Mouse (Mus musculus) mouse trophoblast stem cell (cell line): ENCODE data around the gene Gmds.

ENCODE experiments used
- in situ Hi-C, 2 experiments: fragments of 300-500 bp; cut with MseI, MboI; formaldehyde crosslinking; loops; 2 replicates in 1 of 2; 3 replicates in 1 of 2; pipeline ENCODE4 v1.15.1; 2025

Gene Gmds

DNA sequence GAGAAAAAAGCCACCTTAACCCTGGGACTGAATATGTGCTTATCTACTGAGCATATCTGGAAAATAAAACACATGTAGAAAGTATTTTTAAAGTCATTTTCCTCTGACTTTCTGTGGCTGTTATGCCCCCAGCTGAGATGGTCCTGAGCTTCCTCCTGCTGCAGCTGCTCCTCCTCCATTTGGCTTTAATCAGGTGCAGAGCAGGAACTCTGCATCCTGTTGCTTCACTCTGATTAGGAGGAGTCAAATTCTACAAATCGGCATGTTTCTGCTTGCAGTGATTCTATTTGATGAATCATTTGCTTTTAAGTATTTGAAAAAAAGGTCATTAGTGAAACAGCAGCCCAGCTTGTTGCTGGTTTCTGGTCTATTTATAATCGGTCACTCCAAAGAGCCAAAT is 177.0 kb downstream of the Gmds start:
- in situ Hi-C loops: no loop called here

DNA sequence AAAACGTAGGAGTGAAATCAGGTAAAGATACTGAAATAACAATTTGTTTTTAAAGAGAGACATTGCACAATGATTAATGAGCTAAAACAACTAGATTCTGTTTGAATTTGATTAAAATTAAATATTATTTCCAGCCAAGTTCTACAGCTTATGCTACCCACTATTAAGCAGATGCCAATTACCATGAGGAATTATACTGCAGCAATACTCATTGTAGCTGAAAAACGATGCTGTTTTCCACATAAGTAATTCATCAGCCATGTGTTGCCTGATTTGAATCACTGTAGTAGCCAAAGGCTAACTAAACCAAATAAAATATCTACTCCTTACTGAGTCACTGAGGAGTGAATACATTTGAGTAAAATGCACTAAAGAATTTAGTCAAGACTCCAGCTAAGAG is 180.3 kb downstream of the Gmds start:
- in situ Hi-C loops: no loop called here

DNA sequence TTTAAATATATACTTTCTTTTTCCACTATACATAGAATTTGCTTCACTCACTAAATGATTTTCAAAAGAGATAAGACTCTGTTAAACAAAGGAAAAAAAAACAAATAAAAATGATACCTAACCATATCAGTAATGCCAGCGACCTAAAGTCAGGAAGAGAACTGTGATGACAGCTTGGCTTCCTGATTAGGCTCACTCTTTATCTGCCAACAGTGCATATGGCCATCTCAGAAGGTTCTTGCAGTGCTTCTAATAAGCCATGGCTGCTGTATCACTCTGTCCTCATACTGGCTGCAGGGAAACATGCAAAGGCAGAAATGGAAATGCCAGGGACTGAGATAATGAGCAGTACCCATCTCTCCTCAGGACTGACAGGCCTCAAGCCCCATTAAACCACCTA is 192.6 kb downstream of the Gmds start:
- in situ Hi-C loops: no loop called here

DNA sequence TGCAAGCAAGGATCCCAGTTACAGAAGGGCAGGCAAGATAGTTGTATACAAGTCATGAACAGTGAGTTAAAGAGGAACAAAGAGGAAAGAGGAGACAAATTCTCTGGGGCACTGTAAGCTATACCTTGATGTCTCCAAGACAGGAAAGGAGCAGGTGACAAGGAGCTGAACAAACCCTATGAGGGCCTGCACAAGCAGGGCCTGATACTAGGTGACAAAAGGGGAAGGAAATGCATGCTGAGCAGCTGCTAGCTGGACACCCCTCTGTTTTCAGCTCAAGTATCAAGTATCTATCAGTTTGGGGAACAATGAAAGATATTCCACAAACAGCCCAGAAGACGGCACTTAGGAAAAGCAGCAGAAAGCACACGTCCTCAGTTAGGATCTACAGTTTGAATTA is 193.4 kb downstream of the Gmds start:
- in situ Hi-C loops: no loop called here

DNA sequence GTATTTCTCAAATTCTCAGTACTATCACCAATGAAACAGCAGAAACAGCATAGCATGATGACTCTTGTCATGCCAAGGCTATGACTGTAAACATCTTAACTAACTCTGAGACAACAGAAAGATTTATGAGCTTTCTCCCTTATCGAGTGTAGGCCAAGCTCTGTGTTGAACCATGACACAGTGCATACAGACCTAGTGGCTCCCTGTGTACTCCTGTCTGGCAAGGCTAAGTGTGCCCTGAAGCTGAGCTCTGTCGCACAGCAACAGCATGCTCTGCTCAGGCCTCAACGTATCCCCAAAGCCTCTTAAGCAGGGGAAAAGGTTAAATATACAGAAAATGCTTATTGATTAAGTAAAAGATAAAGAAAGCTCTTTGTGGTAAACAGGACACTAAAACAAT is 194.9 kb downstream of the Gmds start:
- in situ Hi-C loops: no loop called here

DNA sequence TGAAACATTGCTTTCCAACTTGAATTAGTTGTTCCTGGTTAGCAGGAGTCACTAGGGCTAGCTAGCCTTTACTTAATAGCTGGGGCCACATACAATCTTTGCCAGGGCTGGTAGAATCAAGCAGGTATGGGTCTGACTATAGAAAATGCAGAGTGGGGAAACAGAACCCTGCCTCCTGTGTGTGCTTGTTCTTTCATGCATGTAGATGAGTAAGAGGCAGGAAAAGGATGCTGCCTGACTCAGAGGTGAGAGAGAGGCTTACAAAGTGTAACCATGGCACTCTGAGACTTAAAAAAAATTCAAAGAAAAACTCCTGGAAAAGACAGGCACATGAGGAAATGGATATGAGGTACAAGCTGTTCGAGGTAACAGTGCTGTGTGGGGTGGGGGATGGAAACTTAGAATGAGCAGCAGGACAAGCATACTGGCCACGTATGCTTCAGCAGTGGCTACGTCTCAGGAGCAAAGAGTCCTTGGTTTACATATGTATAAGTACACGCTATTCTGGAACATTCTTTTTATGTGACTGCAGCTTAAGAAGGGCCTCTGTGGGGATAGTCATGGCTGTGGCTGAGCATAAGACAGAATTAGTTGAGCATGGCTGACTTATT is 203.8 kb downstream of the Gmds start:
- in situ Hi-C loops: no loop called here

DNA sequence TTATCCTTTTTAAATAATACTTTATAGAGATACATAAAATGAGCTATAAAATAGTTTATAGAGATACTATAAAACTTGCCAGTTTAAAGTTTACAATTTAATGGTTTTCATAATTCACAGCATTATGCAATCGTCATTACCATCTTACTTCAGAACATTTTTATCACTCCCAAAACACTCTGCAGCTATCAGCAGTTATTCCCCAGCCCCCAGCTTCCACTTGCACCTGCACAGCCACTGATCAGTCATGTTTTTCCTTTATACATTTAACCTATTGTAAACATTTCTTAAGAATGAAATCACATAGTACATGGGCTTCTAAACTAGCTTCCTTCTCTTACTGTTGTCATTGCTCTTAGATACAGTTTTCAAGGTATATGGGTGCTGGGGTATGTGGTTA is 208.6 kb downstream of the Gmds start:
- in situ Hi-C loops: no loop called here

DNA sequence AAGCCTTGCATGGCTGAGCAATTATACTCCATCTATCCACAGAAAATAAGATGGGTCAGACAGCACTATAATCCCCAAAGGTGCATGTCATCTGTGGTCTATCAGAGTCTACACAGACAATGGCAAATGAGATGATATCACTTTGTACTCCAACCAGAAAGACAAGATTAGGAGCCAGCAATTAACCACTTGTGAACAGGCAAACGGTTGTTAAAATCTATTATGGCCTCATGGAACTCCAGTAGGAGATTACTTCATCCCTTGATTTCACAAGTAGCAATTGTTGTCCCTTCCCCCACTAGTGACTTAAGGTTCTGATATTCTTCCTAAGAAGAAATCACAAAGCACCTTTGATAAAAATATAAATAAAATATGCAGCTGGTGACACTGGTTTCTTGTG is 220.2 kb downstream of the Gmds start:
- in situ Hi-C loops: no loop called here

DNA sequence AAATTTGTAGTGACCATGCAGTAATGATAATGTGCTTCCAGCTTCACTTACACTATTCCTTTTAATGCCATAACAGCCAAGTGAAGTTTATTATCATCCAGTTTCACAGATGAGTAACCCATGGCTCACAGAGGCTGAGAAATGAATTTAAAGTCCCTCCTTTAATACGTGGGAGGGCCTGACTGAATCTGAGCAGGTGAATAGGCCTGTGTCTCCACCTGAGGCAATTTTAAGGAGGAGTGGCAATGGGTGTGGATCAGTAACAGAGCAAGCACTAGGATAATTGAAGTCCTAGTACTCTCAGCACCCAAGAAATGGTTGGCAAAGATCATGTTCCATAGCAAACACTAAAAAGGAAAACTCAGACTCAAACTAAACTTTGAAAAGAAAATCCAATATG is 223.1 kb downstream of the Gmds start:
- in situ Hi-C loops: no loop called here

DNA sequence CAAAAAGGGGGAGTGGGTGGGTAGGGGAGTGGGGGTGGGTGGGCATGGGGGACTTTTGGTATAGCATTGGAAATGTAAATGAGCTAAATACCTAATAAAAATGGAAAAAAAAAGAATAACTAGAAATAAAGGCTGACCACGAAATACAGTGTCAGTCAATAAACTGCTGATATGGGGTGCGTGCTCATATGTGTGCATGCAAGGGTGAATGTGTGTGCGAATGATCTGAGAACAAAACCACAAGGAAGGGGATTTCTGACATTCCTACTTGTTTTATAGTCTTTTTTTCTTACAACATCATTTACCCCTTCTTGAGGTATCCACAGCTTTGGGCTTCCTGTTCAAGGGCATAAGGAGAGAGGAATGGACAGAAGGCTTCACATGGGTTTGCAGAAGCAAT is 224.7 kb downstream of the Gmds start:
- in situ Hi-C loops: no loop called here

DNA sequence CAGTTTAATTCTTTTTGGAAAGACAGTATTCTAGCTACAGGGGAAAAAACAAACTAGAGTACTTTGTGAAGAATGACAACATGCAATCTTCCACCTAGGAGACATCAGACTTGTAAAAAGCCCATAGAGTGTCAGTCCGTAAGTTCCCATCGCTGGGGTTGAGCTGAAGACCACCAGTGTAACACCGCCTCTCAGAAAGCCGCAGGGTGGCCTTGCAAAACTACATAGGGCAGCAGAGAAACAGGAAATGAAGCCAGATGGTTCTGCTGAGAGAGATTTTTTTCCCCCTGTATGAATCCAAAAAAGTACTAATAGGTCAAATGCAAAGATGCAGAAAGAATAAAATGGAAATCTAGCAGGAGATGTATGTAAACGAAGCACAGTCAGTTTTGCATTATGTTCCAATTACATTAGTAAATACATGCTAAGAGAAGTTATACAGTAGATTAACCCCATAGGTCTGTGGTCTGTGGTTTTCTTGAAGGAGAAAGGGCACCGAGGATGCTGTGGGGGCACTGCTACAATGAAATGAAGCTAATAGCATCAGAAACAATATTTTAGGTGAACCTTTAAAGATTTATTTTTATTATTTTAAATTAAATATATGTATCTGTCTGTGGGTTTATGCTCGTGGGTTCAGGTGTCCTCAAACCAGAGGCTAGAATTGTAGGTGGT is 250.1 kb downstream of the Gmds start:
- in situ Hi-C loops: no loop called here

DNA sequence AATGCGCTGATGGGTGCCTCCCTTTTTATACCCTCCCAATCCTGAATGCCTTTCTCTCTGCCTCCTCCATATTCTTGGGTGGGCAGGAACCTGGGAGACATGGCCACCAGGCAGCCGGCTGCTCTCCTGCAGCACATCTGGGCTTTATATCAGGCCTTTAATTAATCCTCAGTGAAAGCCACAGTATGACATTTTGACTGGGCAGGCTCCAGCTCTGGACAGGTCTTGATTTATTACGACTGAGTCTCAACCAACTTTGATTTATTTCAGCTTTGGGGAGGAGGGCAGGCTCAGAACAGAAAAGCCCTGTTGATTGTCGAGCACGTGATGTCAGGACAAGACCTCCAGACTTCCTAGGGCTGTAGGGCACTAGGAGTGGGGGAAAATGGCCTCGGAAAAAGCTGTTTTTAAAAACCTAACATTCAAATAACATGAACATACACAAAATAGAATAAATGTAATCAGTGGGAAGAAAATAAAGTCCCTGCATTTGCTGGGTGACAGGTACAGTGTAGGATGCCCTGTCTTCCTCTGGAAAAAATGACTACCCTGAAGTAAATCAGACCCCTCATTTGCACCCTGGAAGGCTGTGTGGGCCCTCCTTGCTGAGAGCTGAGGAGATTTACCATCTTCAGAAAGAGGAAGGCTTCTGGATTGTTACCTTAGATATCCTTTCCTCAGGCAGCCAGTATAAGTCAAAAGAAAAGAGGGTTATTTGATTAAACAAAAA is 257.9 kb downstream of the Gmds start:
- in situ Hi-C loops: no loop called here

DNA sequence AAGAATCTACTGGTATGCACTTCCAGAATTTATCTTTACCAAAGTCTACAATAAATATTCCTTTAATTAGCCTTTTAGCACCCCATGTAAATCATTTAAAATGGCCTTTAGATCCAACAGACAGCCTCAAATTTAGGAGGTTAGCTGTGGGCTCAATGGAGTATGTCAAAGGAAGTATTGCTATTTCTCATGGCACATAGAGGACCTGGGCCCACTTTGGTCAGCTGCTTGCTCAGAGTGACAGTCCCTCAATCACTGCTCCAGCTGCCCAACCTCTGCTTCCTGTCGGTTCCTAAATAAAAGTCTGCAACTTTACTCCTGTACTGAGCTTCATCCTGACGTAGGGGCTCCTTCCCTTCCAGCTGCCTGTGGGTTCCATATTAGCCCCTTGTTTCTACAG is 264.9 kb downstream of the Gmds start:
- in situ Hi-C loops: no loop called here

DNA sequence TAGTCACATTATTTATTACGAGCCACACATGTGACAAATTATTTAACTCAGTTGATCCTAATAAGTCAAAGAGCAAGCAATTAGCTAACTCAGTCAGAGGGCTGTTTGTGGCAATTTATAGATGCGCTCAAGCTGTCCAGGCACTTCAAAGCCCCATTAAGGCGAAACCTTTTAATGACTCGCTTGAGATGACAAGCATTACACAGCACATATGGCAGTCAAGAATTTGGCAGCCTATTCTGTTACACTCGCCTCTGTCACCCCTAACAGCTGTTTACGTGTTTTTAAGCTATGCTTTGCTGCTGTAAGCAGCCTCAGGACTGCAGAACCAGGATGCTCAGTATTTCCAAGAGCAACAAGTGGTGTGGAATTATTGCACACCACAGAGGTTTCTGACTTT is 283.2 kb downstream of the Gmds start:
- in situ Hi-C loops: no loop called here

DNA sequence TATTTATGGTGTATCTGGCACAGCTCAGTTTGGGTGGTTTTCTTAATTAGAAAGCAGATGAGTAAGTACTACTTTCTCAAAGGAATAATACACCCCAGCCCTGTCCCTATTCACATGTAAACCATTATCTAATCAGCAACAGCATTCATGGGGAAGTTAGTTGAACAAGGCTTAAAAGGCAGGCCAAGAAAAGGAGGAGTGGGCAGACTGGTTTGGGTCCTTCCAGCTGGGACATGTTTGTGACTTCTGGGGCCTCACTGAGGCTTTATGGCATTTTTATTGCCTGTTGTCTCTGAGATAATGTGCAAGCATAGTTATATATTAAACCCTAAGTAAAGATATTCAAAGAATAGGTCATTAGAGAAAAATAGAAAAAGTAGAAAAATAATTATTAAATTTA is 285.0 kb downstream of the Gmds start:
- in situ Hi-C loops: no loop called here

DNA sequence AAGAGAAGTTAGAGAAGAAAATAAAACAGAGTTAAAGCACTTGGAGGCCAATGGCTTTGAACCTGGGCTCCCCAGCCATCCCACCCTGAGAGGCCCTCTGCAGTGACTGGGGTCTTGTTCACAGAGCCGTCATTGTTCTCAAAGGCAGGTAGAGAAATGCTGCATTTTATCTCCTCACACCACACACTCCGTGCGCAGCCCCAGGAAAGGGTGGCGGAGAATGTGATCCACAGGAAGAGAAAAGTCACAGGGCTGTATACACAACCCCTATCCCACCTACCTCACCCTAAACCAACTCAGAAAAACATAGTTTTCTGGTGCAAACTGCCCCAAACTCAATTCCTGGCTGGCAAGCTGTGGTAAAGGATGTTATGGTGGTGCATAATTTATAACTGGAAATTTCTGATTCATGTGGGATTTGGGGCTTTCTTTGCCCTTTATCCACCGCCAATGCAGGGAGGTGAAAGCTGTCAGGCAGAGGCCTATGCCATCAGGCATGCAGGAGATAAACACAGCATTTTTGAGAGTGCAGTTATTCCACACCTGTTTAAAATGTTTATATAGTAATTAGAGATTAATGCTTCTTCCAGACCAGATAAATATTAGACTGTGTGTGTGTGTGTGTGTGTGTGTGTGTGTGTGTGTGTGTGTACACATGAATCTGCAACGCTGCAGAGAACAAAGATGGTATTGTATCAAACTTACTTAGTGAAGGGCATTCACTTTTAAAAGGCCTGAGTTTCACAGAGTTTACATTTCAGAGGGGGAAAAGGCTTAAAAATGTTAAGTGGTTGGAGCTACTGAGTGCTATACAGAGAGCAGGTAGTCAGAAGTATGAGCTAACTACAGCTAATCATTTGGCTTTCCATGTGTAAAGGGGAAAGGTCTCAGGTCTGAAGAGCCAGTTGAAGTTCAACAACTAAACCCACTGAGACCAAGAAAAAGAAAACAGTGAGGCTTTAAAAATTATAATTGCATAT is 290.3 kb downstream of the Gmds start:
- in situ Hi-C loops: no loop called here

DNA sequence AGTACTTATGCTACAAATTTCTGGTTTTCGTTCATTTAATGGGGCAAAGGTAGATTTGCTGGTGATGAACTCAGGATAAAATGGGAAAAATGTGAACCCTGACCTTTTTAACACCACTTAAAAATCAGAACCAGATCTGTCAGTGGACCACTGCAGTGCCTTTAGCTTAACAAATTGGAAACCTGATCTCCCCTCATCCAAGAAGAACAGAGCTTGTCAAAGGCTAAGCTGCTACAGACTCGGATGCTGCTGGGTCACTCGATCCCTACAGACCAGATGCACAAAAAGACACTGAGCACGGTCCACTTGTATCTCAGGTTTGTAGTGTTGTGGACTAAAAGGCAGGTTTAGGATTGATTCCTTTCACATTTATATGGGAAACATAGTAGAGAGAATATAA is 291.6 kb downstream of the Gmds start:
- in situ Hi-C loops: no loop called here

DNA sequence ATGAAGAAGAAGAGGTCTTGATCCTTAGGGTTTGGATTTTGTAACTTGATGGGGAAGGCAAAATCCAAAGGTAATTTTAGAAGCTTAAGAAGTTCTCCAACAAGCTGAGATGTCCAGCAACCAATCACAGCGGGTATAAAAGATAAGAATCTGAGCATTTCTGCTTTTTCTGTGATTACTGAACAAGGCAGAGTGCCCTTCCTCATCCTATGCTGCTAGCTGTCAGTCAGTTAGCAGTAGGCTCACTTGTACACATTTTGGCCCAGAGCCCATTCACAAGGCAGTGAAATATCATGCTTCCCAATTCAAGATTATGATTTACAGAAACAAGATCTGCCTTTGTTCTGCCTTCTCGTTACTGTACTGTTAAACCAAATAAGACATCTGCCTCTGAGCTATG is 295.8 kb downstream of the Gmds start:
- in situ Hi-C loops: no loop called here

DNA sequence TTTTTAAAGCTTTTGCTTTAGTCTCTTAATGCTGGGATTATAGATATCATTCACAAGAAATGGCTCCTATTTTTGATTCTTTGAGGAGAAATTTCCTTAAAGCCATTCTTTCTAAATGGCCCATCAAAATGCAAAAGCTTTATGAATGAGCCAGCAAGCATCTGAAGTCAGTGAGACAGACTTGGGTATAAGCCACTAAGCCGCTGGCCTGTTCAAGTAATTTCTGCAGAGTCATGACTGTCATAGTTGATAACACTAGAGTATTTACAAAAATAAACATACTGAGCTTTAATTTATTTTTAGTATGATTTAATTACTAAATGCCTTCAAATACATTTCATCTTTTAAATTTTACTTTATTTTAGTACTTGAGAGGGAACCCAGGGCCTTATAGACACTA is 297.7 kb downstream of the Gmds start:
- in situ Hi-C loops: no loop called here

DNA sequence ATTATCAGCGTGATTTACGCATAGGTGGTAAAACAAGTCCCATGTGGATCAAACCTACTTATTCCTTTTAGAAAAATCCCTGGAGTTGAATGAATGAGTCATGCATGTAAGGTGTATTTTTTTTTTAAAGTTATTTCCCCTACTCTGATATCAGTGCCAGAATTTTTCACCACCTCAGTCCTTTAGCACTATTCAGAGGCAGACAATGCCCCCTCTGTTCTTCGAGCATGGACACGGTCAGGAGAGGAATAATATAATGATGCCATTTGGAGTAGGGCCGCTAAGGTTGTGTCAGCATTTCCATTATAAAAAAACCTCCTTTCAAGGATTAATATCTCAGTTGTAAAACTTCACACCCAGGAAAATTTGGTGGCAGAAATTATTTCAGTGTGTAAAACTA is 301.6 kb downstream of the Gmds start:
- in situ Hi-C loops: no loop called here

DNA sequence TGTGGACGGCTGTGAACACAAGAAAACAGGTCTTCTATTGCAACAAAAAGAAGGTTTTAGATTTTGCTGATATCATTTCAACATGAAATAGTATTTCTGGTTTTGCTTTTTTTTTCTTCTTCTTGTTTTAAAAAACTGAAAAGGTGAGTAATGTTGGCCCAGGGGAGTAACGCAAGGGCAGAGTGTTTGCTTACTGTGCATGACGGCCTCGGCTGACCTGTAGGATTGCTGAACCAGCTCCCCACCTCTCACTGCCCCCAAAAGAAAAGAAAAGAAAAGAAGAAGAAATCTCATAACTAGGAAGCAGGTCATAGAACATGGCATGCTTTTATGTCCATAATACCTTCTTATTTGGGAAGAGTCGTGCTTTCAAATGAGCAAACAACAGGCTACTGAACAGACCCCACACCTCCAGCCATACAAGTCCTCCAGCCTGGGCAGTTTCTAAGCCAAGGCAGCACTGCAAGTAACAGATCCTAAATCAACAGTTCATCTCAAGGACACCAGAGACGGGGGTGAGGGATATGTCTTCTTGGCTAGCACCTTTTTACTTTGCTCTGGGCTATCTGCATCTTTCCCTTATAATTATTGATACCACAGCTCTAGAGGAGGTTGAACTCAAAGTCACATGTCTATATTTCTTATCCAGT is 303.6 kb downstream of the Gmds start:
- in situ Hi-C loops: no loop called here

DNA sequence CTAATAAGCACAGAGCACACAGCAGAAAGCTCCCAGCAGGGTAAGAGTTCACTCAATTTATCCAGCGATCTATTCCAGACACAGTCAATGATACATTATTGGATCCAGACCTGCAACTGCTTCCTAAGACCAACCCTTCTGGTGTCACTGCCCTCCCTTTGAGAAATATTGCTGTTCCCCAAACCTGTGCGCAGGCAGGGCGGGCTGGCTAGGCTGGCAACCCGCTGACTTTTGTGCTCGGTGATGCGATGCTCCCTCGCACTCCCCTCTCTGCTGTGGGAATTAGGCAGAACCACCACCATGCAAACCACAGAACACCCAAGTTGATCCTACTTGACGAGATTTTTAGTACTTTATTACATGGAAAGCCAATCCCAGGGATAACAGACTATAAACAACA is 304.4 kb downstream of the Gmds start:
- in situ Hi-C loops: no loop called here
